Mouse (Mus musculus) heart, postnatal 0 days (tissue): ENCODE measurements around the gene Pabpn1l.

Experiments
- CTCF ChIP-seq: IDR thresholded peaks from 2 replicates; pipeline ENCODE4 v1.5.1; 2016; ENCODE audit warnings: antibody characterized with exemption, control low read depth, low read depth
- EP300 ChIP-seq: IDR thresholded peaks from 2 replicates; pipeline ENCODE4 v1.6.1; 2016; ENCODE audit warnings: antibody characterized with exemption, low read depth

- TF ChIP-seq CTCF (no peak), EP300 (no peak)
Observed at GRCm38 (mm10) chr8:122640825-122641224, 18.3 kb upstream of the Pabpn1l start.
